Mouse (Mus musculus): Measurements from ENCODE around the gene F2r.

- TF ChIP-seq CTCF (IDR thresholded peaks at IDR 0.05; ENCODE audit: low read depth): no peak
- TF ChIP-seq EP300 (IDR thresholded peaks at IDR 0.05; ENCODE audit: low read depth): no peak
Measured at GRCm38 (mm10) chr13:95568336-95568735, 50.0 kb downstream of the F2r start.

Data from liver, embryonic 14.5 days (tissue).